10 mouse cellular contexts compared by ENCODE assay signal in genomic region chr8:116383495-116384417, GRCm38 (mm10).
A peak's percentile ranks its signal among the peaks of the same experiment; 100 is the strongest.
DNase-seq lines count a peak whose midpoint lies in the region; ATAC-seq lines count a peak whose summit lies in the region.
"Had no signal": no experiment of that assay in that cellular context is flagged by ENCODE, and none has a peak within 500 bp of the region (broad histone marks: within the 10 kb centered on the region; RNA-seq: fewer than 3 reads in every experiment).

No protein-coding gene starts in this region.

- peak overlapping the region; percentile 28; the same call in 1 of the 2 replicates for H3K4me2 ChIP-seq in limb, embryonic 12.5 days
- H3K4me2 ChIP-seq: heart, embryonic 15.5 days had no signal

- ATAC-seq in limb, embryonic 12.5 days (ENCODE audit: insufficient number of reproducible peaks, insufficient read depth, low FRiP score, low TSS enrichment, low read depth), result peak; percentile 82

- peak overlapping the region; percentile 37; the same call in 1 of the 2 replicates for H3K27ac ChIP-seq in limb, embryonic 12.5 days
- H3K27ac ChIP-seq: heart, embryonic 15.5 days had no signal

- no peaks in the 10 kb centered on the region for H3K36me3 ChIP-seq in limb, embryonic 12.5 days
- H3K36me3 ChIP-seq: heart, embryonic 15.5 days had no signal

- peaks cover 40% of the 10 kb centered on the region for H3K4me1 ChIP-seq in limb, embryonic 12.5 days (replicated peaks)

- no peaks in the 10 kb centered on the region for H3K9me3 ChIP-seq in limb, embryonic 12.5 days
- H3K9me3 ChIP-seq: heart, embryonic 15.5 days had no signal

- peak; percentile 29 for DNase-seq in adrenal gland, postnatal 14 days
- DNase-seq in adrenal gland, postnatal 36 days, result no peak
- DNase-seq in urinary bladder, postnatal 14 days (ENCODE audit: low spot score), result peak; percentile 43
- no peak for DNase-seq in urinary bladder, adult 2 months (ENCODE audit: low spot score)
- no peak for DNase-seq in layer of hippocampus, postnatal 14 days (ENCODE audit: low spot score in 2 of 2)
- DNase-seq in cerebellum, adult 18-20 months, result no peak
- no peak for DNase-seq in B cell, adult 2 months
- DNase-seq: right cerebral cortex, postnatal 4 days had no signal

- H3K27me3 ChIP-seq in limb, embryonic 12.5 days, result 0 out of 2 replicates have a peak, but pooled peaks cover 3% of the 10 kb centered on the region
- H3K27me3 ChIP-seq: heart, embryonic 15.5 days had no signal

- no peak overlapping the region for H3K9ac ChIP-seq in limb, embryonic 12.5 days (replicated peaks)
- H3K9ac ChIP-seq: heart, embryonic 15.5 days had no signal

- 14% methylated on average over 13 of the region's 14 CpGs for WGBS in limb, embryonic 12.5 days

- no peak overlapping the region for H3K4me3 ChIP-seq in limb, embryonic 12.5 days (replicated peaks)
- H3K4me3 ChIP-seq: heart, embryonic 15.5 days had no signal

Comparison
In these comparisons a context has a peak if more than half of its experiments do, and no peak if none do; other contexts are left out.
1. DNase-seq: peak in adrenal gland, postnatal 14 days (single experiment) and urinary bladder, postnatal 14 days (single experiment); none in adrenal gland, postnatal 36 days (0 of 2), urinary bladder, adult 2 months (single experiment), layer of hippocampus, postnatal 14 days (0 of 2), cerebellum, adult 18-20 months (0 of 2) and B cell, adult 2 months (0 of 2).